Comparison of ENCODE assay signal across 14 mouse cellular contexts in the genomic region with DNA sequence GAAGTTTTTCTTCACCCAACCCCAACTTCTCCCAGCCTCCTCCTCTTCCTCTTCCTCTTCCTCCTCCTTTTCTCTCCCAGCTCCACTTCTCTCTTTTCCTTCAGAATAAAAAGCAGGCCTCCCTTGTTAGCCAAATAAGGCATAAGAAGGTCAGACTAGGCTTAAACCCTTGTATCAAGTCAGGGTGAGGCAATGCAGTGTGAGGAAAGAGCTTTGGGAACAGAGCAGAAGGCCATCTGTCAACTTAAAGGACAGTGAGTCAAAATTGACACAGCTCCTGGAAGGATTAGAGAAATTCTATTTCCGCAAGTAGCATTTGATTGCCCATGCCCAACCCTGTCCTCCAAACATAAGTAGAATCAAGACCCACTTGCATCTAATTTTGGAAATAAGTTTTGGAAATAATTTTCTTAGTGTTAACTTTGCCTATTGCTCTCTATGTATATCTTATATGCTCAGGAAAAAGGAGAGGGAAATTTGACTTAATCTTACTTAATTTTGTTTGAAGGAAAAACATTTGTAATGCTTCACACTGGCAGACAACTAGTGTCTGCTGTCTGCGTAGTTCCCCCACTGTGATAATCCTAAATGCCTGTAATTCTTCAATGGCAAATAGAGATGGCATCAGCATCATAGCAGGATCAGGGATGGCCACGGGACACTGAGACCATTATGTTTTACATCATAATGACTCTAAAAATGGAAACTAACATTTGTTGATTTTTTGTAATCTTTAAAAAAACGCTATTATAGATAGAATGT. TPM values are rescaled to one million over a fixed set of nuclear protein-coding genes. Genes with fewer than 3 reads are reported as not detected.
A peak's percentile ranks its signal among the peaks of the same experiment; 100 is the strongest.
DNase-seq lines count a peak whose midpoint lies in the region; ATAC-seq and TF ChIP-seq lines count a peak whose summit lies in the region.
"Had no signal": no experiment of that assay in that cellular context is flagged by ENCODE, and none has a peak within 500 bp of the region (broad histone marks: within the 10 kb centered on the region; RNA-seq: fewer than 3 reads in every experiment).

No protein-coding gene starts in this region.

- H3K4me3 ChIP-seq in cerebellum, adult 2 months (replicated peaks; ENCODE audit: insufficient read depth, low read depth, low read length): no peak overlapping the region
- H3K4me3 ChIP-seq in brown adipose tissue, adult 24 weeks (ENCODE audit: insufficient read depth, low read depth, low read length): no peak overlapping the region
- H3K4me3 ChIP-seq: erythroblast, embryonic 14.5 days; hindbrain, embryonic 13.5 days; limb, embryonic 12.5 days had no signal

- peak in 1 of 2 experiments; percentile 82 for DNase-seq in cerebellum, adult 2 months
- DNase-seq in cerebellum, adult 11 months: no peak
- DNase-seq in lung, postnatal 25 days (ENCODE audit: low spot score): peak; percentile 48
- DNase-seq in lung, postnatal 14 days: no peak
- DNase-seq in urinary bladder, postnatal 36 days (ENCODE audit: low spot score in 2 of 2): no peak
- DNase-seq: layer of hippocampus, adult 9-11 months; lung, adult 2 months; right cerebral cortex, postnatal 4 days had no signal

- H3K4me1 ChIP-seq in cerebellum, adult 2 months (ENCODE audit: control insufficient read depth, insufficient read depth, low read length): peaks cover 15% of the 10 kb centered on the region
- H3K4me1 ChIP-seq in brown adipose tissue, adult 24 weeks (ENCODE audit: control insufficient read depth, insufficient read depth, insufficient read length, low read length): peaks cover 37% of the 10 kb centered on the region
- H3K4me1 ChIP-seq: hindbrain, embryonic 13.5 days had no signal

- TF ChIP-seq POLR2A in cerebellum, adult 2 months (IDR thresholded peaks at IDR 0.05; ENCODE audit: borderline replicate concordance, insufficient read depth, low read length): no peak

- WGBS in cerebellum, adult 2 months: 17% methylated on average over 4 of the region's 4 CpGs

- peak overlapping the region; percentile 4; the same call in 1 of the 2 replicates for H3K27ac ChIP-seq in cerebellum, adult 2 months (ENCODE audit: insufficient read depth, low read length)
- H3K27ac ChIP-seq in brown adipose tissue, adult 24 weeks (replicated peaks; ENCODE audit: low read depth, low read length): peak overlapping the region; percentile 65; the same call in 1 of the 2 replicates
- H3K27ac ChIP-seq: hindbrain, embryonic 13.5 days; limb, embryonic 12.5 days had no signal

- H3K27me3 ChIP-seq in cerebellum, adult 2 months (ENCODE audit: control insufficient read depth, insufficient read depth, low read length): no peaks in the 10 kb centered on the region
- H3K27me3 ChIP-seq: hindbrain, embryonic 13.5 days; limb, embryonic 12.5 days had no signal

- peak; percentile 40 for ATAC-seq in monocyte, adult 5-6 weeks (replicated peaks; ENCODE audit: insufficient number of reproducible peaks, low FRiP score, low TSS enrichment, poor library complexity, severe bottlenecking)
- ATAC-seq in activated CD4-positive, CD25-positive, alpha-beta regulatory T cell, adult 4 months: no peak

- no peak for TF ChIP-seq CTCF in cerebellum, adult 2 months (IDR thresholded peaks at IDR 0.05; ENCODE audit: borderline replicate concordance, insufficient read depth, low read depth, low read length)

RNA-seq across cellular contexts. Expression of a gene that starts 16.8 kb away (rescaled TPM):
- 162 and 183 TPM in 2 replicates for polyA plus RNA-seq in cerebellum, adult 2 months (2012; rRNA removed)
- 26.8 and 52.5 TPM in 2 replicates for polyA plus RNA-seq in brown adipose tissue, adult 24 weeks (2012; ENCODE audit: insufficient read depth, insufficient read length, missing spikeins)
- total RNA-seq in monocyte, adult 5-6 weeks (2017): 170 to 200 TPM (median 170 TPM) in 3 replicates
- polyA plus RNA-seq in activated CD4-positive, CD25-positive, alpha-beta regulatory T cell, adult 4 months (2017; shearing (Covaris generic)): 10 to 100 TPM; 41.6 to 80.5 TPM
- polyA plus RNA-seq: erythroblast, embryonic 14.5 days had no signal
